8 mouse cellular contexts compared by ENCODE assay signal in the genomic region with DNA sequence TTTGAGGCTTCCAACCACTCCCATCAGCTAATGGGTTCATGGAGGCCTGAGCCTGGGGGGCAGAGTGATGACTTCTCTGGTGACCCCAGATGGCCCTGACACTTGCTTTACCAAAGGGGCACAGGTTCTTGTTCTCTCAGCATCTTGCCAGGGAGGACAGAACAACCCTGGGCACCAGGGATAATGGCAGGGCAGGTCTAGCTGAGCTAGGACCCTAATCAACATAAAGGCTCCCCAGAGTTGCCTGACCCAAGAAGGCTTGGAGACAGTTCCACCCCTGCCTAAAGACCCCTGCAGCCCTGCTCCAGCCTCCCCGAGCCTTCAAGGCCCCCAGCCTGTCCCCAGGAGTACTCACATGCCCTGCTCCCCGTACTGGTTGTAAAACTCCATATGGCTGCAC. TPM values are rescaled to one million over a fixed set of nuclear protein-coding genes. Genes with fewer than 3 reads are reported as not detected.
DNase-seq lines count a peak whose midpoint lies in the region; ATAC-seq and TF ChIP-seq lines count a peak whose summit lies in the region.

No protein-coding gene starts in this region.

- no peak overlapping the region for H3K27ac ChIP-seq in left cerebral cortex, adult 2 months
- no peak overlapping the region for H3K27ac ChIP-seq in embryonic facial prominence, embryonic 15.5 days (replicated peaks)
- no peak overlapping the region for H3K27ac ChIP-seq in limb, embryonic 14.5 days (replicated peaks; ENCODE audit: low read depth, low read length)
- H3K27ac ChIP-seq in small intestine, adult 2 months (ENCODE audit: insufficient read depth, low read depth, low read length) = peak overlapping the region; percentile 78

- peaks cover 58% of the 10 kb centered on the region for H3K27me3 ChIP-seq in embryonic facial prominence, embryonic 15.5 days
- H3K27me3 ChIP-seq in limb, embryonic 14.5 days (ENCODE audit: control insufficient read depth, insufficient read depth, low read length) = peaks cover 41% of the 10 kb centered on the region
- H3K27me3 ChIP-seq in small intestine, adult 2 months (ENCODE audit: control insufficient read depth, insufficient read depth, low read length) = 0 out of 2 replicates have a peak, but pooled peaks cover 3% of the 10 kb centered on the region

- WGBS in embryonic facial prominence, embryonic 15.5 days = 51% methylated on average over 2 of the region's 2 CpGs
- WGBS in limb, embryonic 14.5 days = 8% methylated on average over 2 of the region's 2 CpGs
- 55% methylated on average over 2 of the region's 2 CpGs for WGBS in small intestine, adult 2 months

- DNase-seq in left cerebral cortex, adult 2 months (ENCODE audit: extremely low spot score in 1 of 2, low spot score in 2 of 2) = no peak
- DNase-seq in left cerebral cortex, adult 18-20 months (ENCODE audit: low spot score in 2 of 2) = no peak
- no peak for DNase-seq in limb, embryonic 14.5 days (ENCODE audit: low spot score)
- DNase-seq in Muller cell, postnatal 12 days (ENCODE audit: inconsistent ontology term) = no peak
- DNase-seq in left cerebral cortex, postnatal 14 days (ENCODE audit: low spot score in 2 of 2) = no peak
- DNase-seq in right cerebral cortex, postnatal 4 days = no peak

- ATAC-seq in embryonic facial prominence, embryonic 15.5 days (ENCODE audit: insufficient number of reproducible peaks, low FRiP score, low TSS enrichment, low read depth) = no peak
- ATAC-seq in limb, embryonic 14.5 days (ENCODE audit: low FRiP score, low read depth) = no peak

- H3K9me3 ChIP-seq in embryonic facial prominence, embryonic 15.5 days (replicated peaks) = no peaks in the 10 kb centered on the region
- H3K9me3 ChIP-seq in limb, embryonic 14.5 days (ENCODE audit: control insufficient read depth, low read length) = no peaks in the 10 kb centered on the region

- peaks cover 15% of the 10 kb centered on the region for H3K4me1 ChIP-seq in embryonic facial prominence, embryonic 15.5 days
- peaks cover 6% of the 10 kb centered on the region; the same call in 1 of the 2 replicates for H3K4me1 ChIP-seq in limb, embryonic 14.5 days (ENCODE audit: control insufficient read depth, insufficient read depth, low read length)
- H3K4me1 ChIP-seq in small intestine, adult 2 months (ENCODE audit: control insufficient read depth, insufficient read depth, insufficient read length, low read length) = peaks cover 20% of the 10 kb centered on the region

- no peak overlapping the region for H3K9ac ChIP-seq in embryonic facial prominence, embryonic 15.5 days
- H3K9ac ChIP-seq in limb, embryonic 14.5 days (ENCODE audit: low read depth, low read length, severe bottlenecking) = no peak overlapping the region

- TF ChIP-seq POLR2A in limb, embryonic 14.5 days (IDR thresholded peaks at IDR 0.05; ENCODE audit: borderline replicate concordance, extremely low read depth, insufficient read depth, insufficient read length) = no peak
- no peak for TF ChIP-seq POLR2A in small intestine, adult 2 months (IDR thresholded peaks at IDR 0.05; ENCODE audit: low read depth, low read length)

- no peak for TF ChIP-seq CTCF in left cerebral cortex, adult 2 months (IDR thresholded peaks at IDR 0.05)
- TF ChIP-seq CTCF in small intestine, adult 2 months (IDR thresholded peaks at IDR 0.05; ENCODE audit: extremely low read depth, insufficient read length, insufficient replicate concordance, low read depth, low read length) = no peak

- intact Hi-C loops in left cerebral cortex, adult 2 months (cut with DNase I) = loop anchor here (5.0 kb wide), 1 partner anchor 50 kb away; no protein-coding TSS in a partner anchor
- intact Hi-C loops in left cerebral cortex, postnatal 14 days (cut with DNase I) = loop anchor here (5.0 kb wide), 1 partner anchor 45 kb away; no protein-coding TSS in a partner anchor

- H3K4me3 ChIP-seq in left cerebral cortex, adult 2 months = peak overlapping the region; percentile 65
- peak overlapping the region; percentile 67 for H3K4me3 ChIP-seq in embryonic facial prominence, embryonic 15.5 days (replicated peaks)
- peak overlapping the region; percentile 64 for H3K4me3 ChIP-seq in limb, embryonic 14.5 days (replicated peaks; ENCODE audit: low read length)
- peak overlapping the region; percentile 94 for H3K4me3 ChIP-seq in small intestine, adult 2 months (ENCODE audit: low read depth, low read length)

- peak overlapping the region; percentile 100 for H3K4me2 ChIP-seq in embryonic facial prominence, embryonic 15.5 days (replicated peaks)
- H3K4me2 ChIP-seq in limb, embryonic 14.5 days (replicated peaks; ENCODE audit: low read depth, low read length, severe bottlenecking) = peak overlapping the region; percentile 100; the same call in 1 of the 2 replicates

- no peaks in the 10 kb centered on the region for H3K36me3 ChIP-seq in embryonic facial prominence, embryonic 15.5 days
- H3K36me3 ChIP-seq in limb, embryonic 14.5 days (ENCODE audit: control insufficient read depth, insufficient read depth, low read length) = no peaks in the 10 kb centered on the region
- no peaks in the 10 kb centered on the region for H3K36me3 ChIP-seq in small intestine, adult 2 months (ENCODE audit: control insufficient read depth, insufficient read depth, low read length)

RNA-seq across cellular contexts. Expression of a gene that starts 2.4 kb away (rescaled TPM):
- total RNA-seq in left cerebral cortex, adult 2 months (2021) = 1 to 10 TPM; 9.0 to 9.7 TPM
- total RNA-seq in left cerebral cortex, adult 18-20 months (2021) = 1 to 10 TPM; 6.2 to 9.6 TPM
- 3.9 and 6.0 TPM in 2 replicates for polyA plus RNA-seq in embryonic facial prominence, embryonic 15.5 days (2015; fragmentation: Nextera tagmentation; extraction: Ambion mirVana)
- 6.4 and 6.6 TPM in 2 replicates for polyA plus RNA-seq in limb, embryonic 14.5 days (2012; rRNA removed)
- 5.1 and 5.9 TPM in 2 replicates for polyA plus RNA-seq in limb, embryonic 14.5 days (2014; fragmentation: Nextera tagmentation; extraction: Ambion mirVana)
- polyA plus RNA-seq in small intestine, adult 2 months (2012; rRNA removed) = 8.2 and 25.3 TPM in 2 replicates
- total RNA-seq in left cerebral cortex, postnatal 14 days (2021) = 1 to 10 TPM; 3.4 to 4.2 TPM

RNA-seq across cellular contexts. Expression of a gene that starts 13.1 kb away (rescaled TPM):
- total RNA-seq in left cerebral cortex, adult 2 months (2021) = 10 to 100 TPM; 26.8 to 29.3 TPM
- 10 to 100 TPM; 27.1 to 32.4 TPM for total RNA-seq in left cerebral cortex, adult 18-20 months (2021)
- polyA plus RNA-seq in embryonic facial prominence, embryonic 15.5 days (2015; fragmentation: Nextera tagmentation; extraction: Ambion mirVana) = 9.4 and 10.0 TPM in 2 replicates
- polyA plus RNA-seq in limb, embryonic 14.5 days (2012; rRNA removed) = 11.7 and 15.1 TPM in 2 replicates
- polyA plus RNA-seq in limb, embryonic 14.5 days (2014; fragmentation: Nextera tagmentation; extraction: Ambion mirVana) = 8.9 and 10.0 TPM in 2 replicates
- polyA plus RNA-seq in small intestine, adult 2 months (2012; rRNA removed) = 2.2 and 3.5 TPM in 2 replicates
- 10 to 100 TPM; 24.5 to 28.5 TPM for total RNA-seq in left cerebral cortex, postnatal 14 days (2021)
